In the genomic region with DNA sequence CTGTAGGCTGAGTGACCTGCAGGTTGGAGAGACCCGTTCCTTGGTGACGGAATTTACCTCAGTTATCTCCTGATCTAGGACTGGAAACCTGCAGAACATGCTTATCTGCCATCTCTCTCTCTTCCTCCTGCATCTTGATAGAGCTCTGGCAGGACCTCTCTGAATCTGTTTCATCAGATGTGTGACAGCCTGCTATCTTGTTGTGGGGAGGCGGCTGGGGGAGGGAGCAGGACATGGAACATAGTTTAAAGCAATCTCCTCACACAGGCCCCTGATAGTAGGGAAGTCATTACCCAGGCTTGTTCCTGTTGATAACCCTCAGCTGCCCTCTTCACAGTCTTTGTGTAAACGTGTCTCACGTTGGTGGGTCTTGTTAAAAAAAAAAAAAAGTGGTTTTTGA, we compare ENCODE assay signal across 15 mouse cellular contexts. TPM values are rescaled to one million over a fixed set of nuclear protein-coding genes. Genes with fewer than 3 reads are reported as not detected.
DNase-seq lines count a peak whose midpoint lies in the region; ATAC-seq and TF ChIP-seq lines count a peak whose summit lies in the region.
"Had no signal": no experiment of that assay in that cellular context is flagged by ENCODE, and none has a peak within 500 bp of the region (broad histone marks: within the 10 kb centered on the region; RNA-seq: fewer than 3 reads in every experiment).

No protein-coding gene starts in this region.

- DNase-seq in heart, postnatal 14 days: no peak
- DNase-seq in MEL (ENCODE audit: low read depth, low spot score) (peak; percentile 86), MN1 (ENCODE audit: low spot score) (no peak)
- DNase-seq in layer of hippocampus, adult 9-11 months: peak; percentile 62
- peak; percentile 15 for DNase-seq in thymus, adult 2 months
- DNase-seq in cerebellum, adult 11-12 months: no peak
- DNase-seq in spleen, postnatal 4 days (ENCODE audit: low spot score in 2 of 2): no peak
- DNase-seq: adrenal gland, adult 8-10 months; gastrocnemius, postnatal 10 days; kidney, adult 8-10 months; right cerebral cortex, postnatal 4 days had no signal

- no peaks in the 10 kb centered on the region for H3K36me3 ChIP-seq in heart, embryonic 14.5 days (ENCODE audit: control insufficient read depth, insufficient read depth, low read length)
- peaks cover 0 to 31% of the 10 kb centered on the region in 2 experiments; a peak in 2 of 4 replicates for H3K36me3 ChIP-seq in MEL (ENCODE audit: control insufficient read depth in 1 of 2, insufficient read depth in 2 of 2, low read length in 2 of 2)
- no peaks in the 10 kb centered on the region for H3K36me3 ChIP-seq in thymus, adult 2 months (ENCODE audit: control insufficient read depth, insufficient read depth, low read length)
- H3K36me3 ChIP-seq: forebrain, embryonic 10.5 days had no signal

- TF ChIP-seq CTCF in MEL (IDR thresholded peaks at IDR 0.05 in 2 of 3, conservative IDR thresholded peaks at IDR 0.05 in 1 of 3; ENCODE audit: control insufficient read depth in 1 of 3, insufficient read depth in 1 of 3, low read depth in 2 of 3, low read length in 3 of 3, poor library complexity in 1 of 3, severe bottlenecking in 1 of 3): no peak
- no peak for TF ChIP-seq CTCF in thymus, adult 2 months (IDR thresholded peaks at IDR 0.05; ENCODE audit: borderline replicate concordance, control insufficient read depth, extremely low read depth, insufficient read depth, low read length, poor library complexity)

- no peaks in the 10 kb centered on the region for H3K27me3 ChIP-seq in heart, embryonic 14.5 days (ENCODE audit: control insufficient read depth, insufficient read depth, low read length)
- no peaks in the 10 kb centered on the region for H3K27me3 ChIP-seq in MEL (ENCODE audit: control insufficient read depth in 1 of 2, insufficient read depth in 2 of 2, low read length in 2 of 2)
- no peaks in the 10 kb centered on the region for H3K27me3 ChIP-seq in thymus, adult 2 months (ENCODE audit: control insufficient read depth, insufficient read depth, low read length)

- ATAC-seq in heart, embryonic 14.5 days (ENCODE audit: insufficient number of reproducible peaks, insufficient read depth, low FRiP score, low read depth): 0 out of 2 replicates have a peak, but pooled peaks have one; percentile 41

- H3K9me3 ChIP-seq in heart, embryonic 14.5 days (ENCODE audit: control insufficient read depth, low read length): no peaks in the 10 kb centered on the region
- no peaks in the 10 kb centered on the region for H3K9me3 ChIP-seq in MEL (replicated peaks; ENCODE audit: insufficient read depth, low read length)
- H3K9me3 ChIP-seq: forebrain, embryonic 10.5 days had no signal

- TF ChIP-seq POLR2A in MEL (IDR thresholded peaks at IDR 0.05; ENCODE audit: control insufficient read depth in 1 of 2, insufficient read depth in 1 of 2, low read depth in 1 of 2, low read length in 2 of 2, poor library complexity in 1 of 2): no peak
- TF ChIP-seq POLR2A in thymus, adult 2 months (IDR thresholded peaks at IDR 0.05; ENCODE audit: control insufficient read depth, extremely low read depth, insufficient read depth, low read length, poor library complexity): no peak

- peaks cover 5 to 7% of the 10 kb centered on the region in 2 experiments for H3K4me1 ChIP-seq in heart, embryonic 14.5 days (ENCODE audit: control insufficient read depth in 2 of 2, insufficient read depth in 2 of 2, low read length in 2 of 2)
- H3K4me1 ChIP-seq in MEL (ENCODE audit: control insufficient read depth in 1 of 2, insufficient read depth in 2 of 2, low read length in 2 of 2): peaks cover 22 to 36% of the 10 kb centered on the region in 2 experiments
- H3K4me1 ChIP-seq in thymus, adult 2 months (replicated peaks; ENCODE audit: control insufficient read depth, insufficient read depth, low read length): peaks cover 10% of the 10 kb centered on the region

- no peak overlapping the region for H3K9ac ChIP-seq in heart, embryonic 14.5 days (ENCODE audit: low read length)
- no peak overlapping the region for H3K9ac ChIP-seq in MEL (ENCODE audit: control insufficient read depth, low read depth, low read length, poor library complexity, severe bottlenecking)

- no peaks in the 10 kb centered on the region; the same call in 1 of the 2 replicates for H3K79me2 ChIP-seq in MEL (ENCODE audit: control insufficient read depth, insufficient read depth, low read length, poor library complexity)

- peak; percentile 85 to 94 for TF ChIP-seq EP300 in MEL (IDR thresholded peaks at IDR 0.05; ENCODE audit: low read depth in 1 of 2, low read length in 2 of 2)

- 13% methylated on average over 5 of the region's 5 CpGs for WGBS in heart, embryonic 14.5 days
- 10% methylated on average over 5 of the region's 5 CpGs for WGBS in thymus, adult 2 months

- H3K4me3 ChIP-seq in heart, embryonic 14.5 days (ENCODE audit: control insufficient read depth in 1 of 2, insufficient read depth in 1 of 2, low read depth in 1 of 2, low read length in 2 of 2): no peak overlapping the region
- no peak overlapping the region for H3K4me3 ChIP-seq in MEL (ENCODE audit: control insufficient read depth in 1 of 2, insufficient read depth in 1 of 2, low read depth in 2 of 2, low read length in 2 of 2)
- H3K4me3 ChIP-seq in thymus, adult 2 months (ENCODE audit: control insufficient read depth, insufficient read depth, low read length): no peak overlapping the region
- H3K4me3 ChIP-seq: forebrain, embryonic 10.5 days; myocyte had no signal

- intact Hi-C loops in heart, postnatal 14 days (cut with DNase I): no loop called here

- no peak for TF ChIP-seq RAD21 in MEL (IDR thresholded peaks at IDR 0.05; ENCODE audit: low read depth, low read length)

- no peak overlapping the region for H3K4me2 ChIP-seq in heart, embryonic 14.5 days (ENCODE audit: low read length)

- H3K27ac ChIP-seq in heart, embryonic 14.5 days (replicated peaks in 1 of 2; ENCODE audit: control insufficient read depth in 1 of 2, insufficient read depth in 1 of 2, low read depth in 2 of 2, low read length in 2 of 2): no peak overlapping the region
- H3K27ac ChIP-seq in MEL (ENCODE audit: control insufficient read depth, low read depth, low read length): peak overlapping the region; percentile 3; the same call in 1 of the 2 replicates
- no peak overlapping the region for H3K27ac ChIP-seq in thymus, adult 2 months (ENCODE audit: control insufficient read depth, insufficient read depth, low read length)
- H3K27ac ChIP-seq: forebrain, embryonic 10.5 days; macrophage had no signal

TF ChIP-seq in MEL, 35 proteins besides CTCF, POLR2A, EP300 and RAD21 (continues in another document):
- TF ChIP-seq SIN3A (IDR thresholded peaks at IDR 0.05; ENCODE audit: low read length): peak; percentile 71
- 0 out of 2 replicates have a peak, but pooled peaks have one; percentile 1 for TF ChIP-seq SMC3 (IDR thresholded peaks at IDR 0.05; ENCODE audit: low read depth, low read length)
- no peak for TF ChIP-seq UBTF (IDR thresholded peaks at IDR 0.05; ENCODE audit: borderline replicate concordance, insufficient read depth, low read depth, low read length)
- TF ChIP-seq ETS1 (IDR thresholded peaks at IDR 0.05; ENCODE audit: low read depth, low read length): peak; percentile 91
- peak; percentile 53; the same call in 1 of the 2 replicates for TF ChIP-seq MXI1 (IDR thresholded peaks at IDR 0.05; ENCODE audit: low read depth, low read length)
- TF ChIP-seq POLR2AphosphoS5 (IDR thresholded peaks at IDR 0.05; ENCODE audit: borderline replicate concordance, low read depth, low read length): no peak
- peak; percentile 85 for TF ChIP-seq MAZ (IDR thresholded peaks at IDR 0.05; ENCODE audit: low read depth, low read length)
- TF ChIP-seq RCOR1 (IDR thresholded peaks at IDR 0.05; ENCODE audit: low read depth, low read length): peak; percentile 97
- TF ChIP-seq TAL1 (IDR thresholded peaks at IDR 0.05; ENCODE audit: low read length): peak; percentile 75
- TF ChIP-seq CHD1 (IDR thresholded peaks at IDR 0.05; ENCODE audit: low read depth, low read length): no peak
- TF ChIP-seq MAX (IDR thresholded peaks at IDR 0.05; ENCODE audit: low read length): no peak; the same call in 1 of the 2 replicates
- no peak for TF ChIP-seq GABPA (IDR thresholded peaks at IDR 0.05; ENCODE audit: low read depth, low read length)
- no peak for TF ChIP-seq MEF2A (IDR thresholded peaks at IDR 0.05; ENCODE audit: extremely low read depth, insufficient replicate concordance, low read depth, low read length, poor library complexity, severe bottlenecking)
- no peak; the same call in 1 of the 2 replicates for TF ChIP-seq KAT2A (conservative IDR thresholded peaks at IDR 0.05; ENCODE audit: low read depth, low read length)
- TF ChIP-seq MAFK (IDR thresholded peaks at IDR 0.05; ENCODE audit: borderline replicate concordance, low read depth, low read length): peak; percentile 60; the same call in 1 of the 2 replicates
- TF ChIP-seq USF1 (IDR thresholded peaks at IDR 0.05; ENCODE audit: low read depth, low read length): 0 out of 2 replicates have a peak, but pooled peaks have one; percentile 21
- no peak for TF ChIP-seq ZMIZ1 (IDR thresholded peaks at IDR 0.05; ENCODE audit: low read depth, low read length)
- 0 out of 2 replicates have a peak, but pooled peaks have one; percentile 45 for TF ChIP-seq HCFC1 (IDR thresholded peaks at IDR 0.05; ENCODE audit: low read depth, low read length)

RNA-seq across cellular contexts. Expression of a gene that starts 5.3 kb away (rescaled TPM):
- polyA plus RNA-seq in heart, embryonic 14.5 days (2014; fragmentation: Nextera tagmentation; extraction: Ambion mirVana): 56.2 and 72.9 TPM in 2 replicates
- total RNA-seq in heart, postnatal 14 days (2021): 100 to 1,000 TPM in 1 of 2 experiments, 10 to 100 TPM in 1; 97.5 to 109 TPM
- 29.0 and 37.7 TPM in 2 replicates for total RNA-seq in MEL (2012; rRNA removed)
- polyA plus RNA-seq in MEL (2012; ENCODE audit: insufficient read depth in 1 of 2, insufficient read length in 2 of 2, low read depth in 1 of 2, low replicate concordance in 2 of 2, missing spikeins in 1 of 2): 100 to 1,000 TPM in 1 of 2 experiments, 10 to 100 TPM in 1; 47.7 to 268 TPM
- polyA plus RNA-seq in thymus, adult 2 months (2012; rRNA removed): 16.4 and 18.9 TPM in 2 replicates

RNA-seq across cellular contexts. Expression of a gene that starts 20.8 kb away (rescaled TPM):
- polyA plus RNA-seq in heart, embryonic 14.5 days (2014; fragmentation: Nextera tagmentation; extraction: Ambion mirVana): 15.8 and 17.5 TPM in 2 replicates
- 1 to 10 TPM; 6.1 to 7.4 TPM for total RNA-seq in heart, postnatal 14 days (2021)
- total RNA-seq in MEL (2012; rRNA removed): 9.9 and 11.6 TPM in 2 replicates
- polyA plus RNA-seq in MEL (2012; ENCODE audit: insufficient read depth in 1 of 2, insufficient read length in 2 of 2, low read depth in 1 of 2, low replicate concordance in 2 of 2, missing spikeins in 1 of 2): 100 to 1,000 TPM in 1 of 2 experiments, 10 to 100 TPM in 1; 36.2 to 169 TPM
- 8.4 and 8.7 TPM in 2 replicates for polyA plus RNA-seq in thymus, adult 2 months (2012; rRNA removed)

RNA-seq across cellular contexts. Expression of a gene that starts 45.1 kb away (rescaled TPM):
- polyA plus RNA-seq in heart, embryonic 14.5 days (2014; fragmentation: Nextera tagmentation; extraction: Ambion mirVana): 66.8 and 74.0 TPM in 2 replicates
- 100 to 1,000 TPM; 117 to 124 TPM for total RNA-seq in heart, postnatal 14 days (2021)
- total RNA-seq in MEL (2012; rRNA removed): 276 and 301 TPM in 2 replicates
- polyA plus RNA-seq in MEL (2012; ENCODE audit: insufficient read depth in 1 of 2, insufficient read length in 2 of 2, low read depth in 1 of 2, low replicate concordance in 2 of 2, missing spikeins in 1 of 2): 100 to 1,000 TPM; 209 to 907 TPM
- polyA plus RNA-seq in thymus, adult 2 months (2012; rRNA removed): 29.3 and 41.9 TPM in 2 replicates

Comparison
In these comparisons a context has a peak if more than half of its experiments do, and no peak if none do; other contexts are left out.
1. DNase-seq: peak in MEL (single experiment), layer of hippocampus, adult 9-11 months (single experiment) and thymus, adult 2 months (single experiment); none in heart, postnatal 14 days (0 of 2), cerebellum, adult 11-12 months (single experiment), MN1 (single experiment) and spleen, postnatal 4 days (0 of 2).